Mouse (Mus musculus) heart, postnatal 36 days (tissue): ENCODE data around the gene Pgbd5. TPM values are rescaled to one million over a fixed set of nuclear protein-coding genes. Genes with fewer than 3 reads are reported as not detected.
A peak's percentile ranks its signal among the peaks of the same experiment; 100 is the strongest.
"Not testable (repeated sequence)": the region's sequence is repeated elsewhere in the genome, so short reads cannot be mapped to it uniquely, and the experiment has no call there.

Experiments
- DNase-seq, 2 experiments: peaks; one replicate each; pipeline ENCODE4 v3.0.0; 2021 to 2022
- intact Hi-C: fragments of 180-260 bp; cut with DNase I; formaldehyde crosslinking; loops from one replicate; pipeline ENCODE4 v1.15.1; 2025
- total RNA-seq, 2 experiments: library from RNA; stranded (reverse); gene quantifications; 2 replicates each; pipeline ENCODE4 v1.2.3; 2021

The Pgbd5 gene
- total RNA-seq, 2 experiments from 2014 or later = 0.68 to 0.80 TPM

DNA sequence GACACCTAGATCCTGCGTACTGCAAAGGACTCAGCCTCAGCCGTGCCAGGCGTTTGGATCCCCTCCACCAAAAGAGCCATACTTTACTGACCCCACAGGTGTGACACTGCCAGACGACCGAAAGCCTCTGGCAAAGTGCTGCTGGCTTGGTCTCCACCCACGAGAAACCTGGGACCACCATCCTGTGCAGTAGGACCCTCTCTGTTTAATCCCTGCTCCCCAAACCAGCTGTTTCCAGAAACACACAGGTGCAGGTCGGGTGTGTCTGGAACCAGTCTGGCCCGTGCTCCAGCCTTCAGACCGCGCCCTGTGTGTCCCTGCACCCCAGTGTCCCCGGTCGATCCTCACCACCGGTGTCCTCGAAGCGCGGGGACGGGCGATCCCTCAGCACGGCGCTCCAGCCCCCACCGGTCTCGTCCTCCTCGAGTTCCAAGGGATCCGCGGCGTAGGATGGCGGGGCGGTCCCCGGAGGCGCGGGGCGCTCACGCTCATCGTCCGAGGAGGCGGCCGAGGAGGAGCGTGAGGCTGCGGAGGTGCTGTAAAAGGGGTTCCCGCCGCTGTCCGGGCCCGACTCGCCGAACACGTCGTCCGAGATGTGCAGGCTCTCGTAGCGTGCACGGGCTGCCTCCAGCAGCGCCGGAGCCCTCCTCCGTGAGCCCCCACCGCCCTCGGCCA, 5.9 kb downstream of the Pgbd5 start:
- intact Hi-C loops = no loop called here
- DNase-seq = peak; percentile 7 to 9

DNA sequence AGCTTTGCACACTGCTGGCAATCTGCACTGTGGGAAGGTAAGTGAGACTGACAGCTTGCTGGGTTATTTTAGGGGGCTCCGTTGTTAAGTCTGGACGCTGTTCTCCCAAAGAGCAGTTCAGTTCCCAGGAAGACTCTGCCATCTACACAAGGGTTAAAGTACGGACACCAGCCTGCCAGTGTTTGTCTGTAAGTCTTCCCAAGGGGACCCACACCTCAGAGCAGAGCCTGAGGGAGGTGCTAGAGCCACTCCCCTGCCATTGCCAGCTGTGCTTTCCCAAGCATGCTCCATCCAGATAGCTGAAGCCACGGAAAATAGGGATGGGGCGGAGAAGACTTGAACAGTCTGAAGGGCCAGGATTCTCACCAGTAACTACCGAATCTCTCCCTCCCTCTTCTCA, 8.6 kb downstream of the Pgbd5 start:
- DNase-seq = no peak
- intact Hi-C loops = no loop called here

DNA sequence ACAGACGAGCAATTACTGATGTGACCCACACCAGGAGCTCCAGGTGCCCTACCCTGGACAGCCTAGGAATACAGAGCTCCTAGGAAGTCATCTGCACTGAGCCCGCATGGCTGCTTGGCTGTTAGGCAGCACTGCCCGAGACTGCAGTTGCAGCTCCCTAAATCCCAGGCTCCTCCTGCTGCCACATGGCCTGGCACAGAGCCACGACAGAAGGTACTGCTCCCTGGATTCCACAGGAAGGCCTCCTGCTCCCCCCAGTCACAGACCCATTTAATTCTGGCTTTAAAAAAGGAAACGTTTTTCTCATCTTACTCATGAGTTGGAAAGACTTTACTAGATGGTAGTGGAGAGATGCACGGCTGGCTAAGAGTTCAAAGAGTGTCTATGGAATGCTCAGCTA, 10.0 kb downstream of the Pgbd5 start:
- DNase-seq = no peak
- intact Hi-C loops = no loop called here

DNA sequence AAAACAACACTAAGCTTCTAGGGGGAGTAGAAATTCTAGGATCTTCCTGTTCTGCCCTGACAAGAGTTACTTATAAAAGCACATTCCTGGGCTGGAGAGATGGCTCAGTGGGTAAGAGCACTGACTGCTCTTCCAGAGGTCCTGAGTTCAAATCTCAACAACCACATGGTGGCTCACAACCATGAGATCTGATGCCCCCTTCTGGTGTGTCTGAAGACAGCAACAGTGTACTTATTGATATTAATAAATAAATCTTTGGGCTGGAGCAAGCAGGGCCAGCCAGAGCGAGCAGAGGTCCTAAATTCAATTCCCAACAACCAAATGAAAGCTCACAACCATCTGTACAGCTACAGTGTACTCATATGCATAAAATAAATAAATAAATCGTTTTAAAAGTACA, 10.7 kb downstream of the Pgbd5 start:
- intact Hi-C loops, DNase-seq: not testable (repeated sequence)

DNA sequence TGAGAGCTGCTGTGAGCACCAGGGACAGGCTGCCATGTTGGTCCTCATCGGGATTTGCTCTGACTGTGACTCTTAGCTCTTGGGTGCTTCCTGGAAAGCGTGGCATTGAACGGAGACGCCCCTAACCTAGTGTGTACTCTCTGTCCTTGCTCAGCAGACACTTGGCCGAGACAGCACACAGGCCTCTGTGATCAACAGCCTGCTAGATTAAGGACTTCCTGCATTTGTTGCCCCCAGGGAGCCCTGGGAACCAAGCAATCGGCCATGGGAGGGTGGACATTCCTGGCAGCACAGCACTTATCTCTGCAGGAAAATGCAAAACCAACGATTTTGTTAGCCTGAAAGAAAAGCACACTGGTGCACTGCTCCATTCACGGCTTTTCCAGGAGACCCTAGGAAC, 18.0 kb downstream of the Pgbd5 start:
- intact Hi-C loops = no loop called here
- peak in 1 of 2 experiments; percentile 18 for DNase-seq

DNA sequence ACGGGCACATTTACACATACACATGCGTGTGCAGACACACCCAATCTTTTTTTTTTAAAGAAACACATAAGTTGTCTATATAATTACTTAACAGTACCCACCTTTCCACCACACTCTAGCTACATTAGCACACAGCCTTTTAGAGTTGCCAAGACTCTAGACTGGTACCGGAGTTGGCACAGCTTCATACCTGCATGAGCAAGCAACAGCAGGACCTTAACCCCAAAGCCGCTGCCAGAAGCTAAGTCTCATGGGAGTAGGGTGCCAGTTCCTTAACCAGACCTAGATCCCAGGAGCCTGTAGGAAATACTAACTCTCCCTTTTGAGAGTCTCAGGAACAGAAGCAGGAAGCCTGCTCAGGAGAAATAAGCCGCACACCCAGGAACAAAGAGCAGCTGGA, 20.5 kb downstream of the Pgbd5 start:
- intact Hi-C loops = no loop called here
- no peak for DNase-seq

DNA sequence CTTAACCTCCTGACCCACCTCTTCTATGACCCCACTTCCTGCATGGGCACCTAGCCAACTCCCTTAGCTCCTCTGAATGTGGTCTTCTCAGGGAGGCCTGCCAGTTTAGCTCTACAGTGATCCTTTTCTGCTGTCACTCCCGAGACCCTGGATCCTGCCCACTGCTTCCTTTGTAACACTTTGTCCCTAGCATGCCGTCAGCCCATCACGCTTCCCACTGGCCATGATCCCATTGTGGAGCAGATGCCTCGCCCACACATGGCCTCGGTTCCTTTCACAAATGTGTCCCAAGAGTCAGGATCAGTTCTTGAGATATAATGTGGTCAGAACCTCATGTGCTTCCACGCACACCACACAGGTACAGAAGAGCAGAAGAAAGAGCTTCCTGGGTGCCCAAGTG, 21.3 kb downstream of the Pgbd5 start:
- intact Hi-C loops = no loop called here
- no peak for DNase-seq

DNA sequence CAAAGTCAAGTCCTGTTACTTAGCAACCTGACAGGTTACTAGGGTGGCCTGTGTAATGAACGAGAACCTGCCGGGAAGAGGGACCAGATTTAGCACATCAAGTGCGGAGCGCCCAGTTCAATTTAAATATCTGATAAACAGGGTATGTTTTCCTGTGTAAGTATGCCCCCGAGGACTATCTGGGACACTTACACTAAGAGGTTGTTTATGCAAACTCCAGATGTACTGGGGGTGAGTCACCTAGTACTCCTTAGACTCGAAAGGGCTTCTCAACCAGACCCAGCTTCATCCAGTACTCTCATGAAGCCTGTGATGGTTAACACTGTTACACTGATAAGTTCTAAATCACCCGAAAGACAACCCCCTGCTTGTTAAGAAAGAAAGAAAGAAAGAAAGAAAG, 22.8 kb downstream of the Pgbd5 start:
- no peak for DNase-seq
- intact Hi-C loops = no loop called here

DNA sequence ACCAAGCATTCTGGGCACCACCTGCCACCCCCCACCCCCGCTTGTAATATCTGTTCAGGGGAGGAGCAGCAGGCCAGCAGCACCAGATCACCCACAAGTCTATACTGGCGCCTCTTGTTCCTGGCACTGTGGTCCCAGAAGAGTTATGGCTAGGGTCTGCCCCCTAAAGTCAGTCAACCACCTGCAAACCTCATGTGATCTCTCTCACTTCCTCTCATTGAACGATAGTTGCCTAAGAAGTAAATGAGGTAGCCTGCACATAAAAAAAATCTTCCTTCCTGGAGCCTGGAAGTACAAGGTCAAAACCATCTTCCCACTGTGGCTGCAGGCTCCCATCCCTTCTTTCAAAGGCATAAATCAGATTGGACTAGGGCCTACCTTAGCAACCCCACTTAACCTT, 23.7 kb downstream of the Pgbd5 start:
- intact Hi-C loops = no loop called here
- no peak for DNase-seq

DNA sequence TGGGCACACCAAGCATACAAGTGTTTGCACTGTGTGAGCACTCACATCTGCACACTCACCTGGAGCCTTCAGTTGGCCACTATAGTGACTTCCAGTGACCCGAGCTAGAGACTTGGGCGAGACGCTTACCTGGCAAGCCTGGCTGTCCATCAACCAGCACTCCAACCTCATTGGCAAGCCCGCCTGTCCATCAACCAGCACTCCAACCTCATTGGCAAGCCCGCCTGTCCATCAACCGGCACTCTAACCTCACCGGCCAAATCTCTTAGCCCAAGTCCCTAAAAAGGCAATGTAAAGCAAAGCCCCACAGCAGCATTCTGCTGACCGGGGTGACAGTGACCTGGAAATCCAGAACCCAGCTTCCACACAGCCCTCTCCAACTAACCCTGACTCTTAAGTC, 24.5 kb downstream of the Pgbd5 start:
- DNase-seq = no peak
- intact Hi-C loops = no loop called here

DNA sequence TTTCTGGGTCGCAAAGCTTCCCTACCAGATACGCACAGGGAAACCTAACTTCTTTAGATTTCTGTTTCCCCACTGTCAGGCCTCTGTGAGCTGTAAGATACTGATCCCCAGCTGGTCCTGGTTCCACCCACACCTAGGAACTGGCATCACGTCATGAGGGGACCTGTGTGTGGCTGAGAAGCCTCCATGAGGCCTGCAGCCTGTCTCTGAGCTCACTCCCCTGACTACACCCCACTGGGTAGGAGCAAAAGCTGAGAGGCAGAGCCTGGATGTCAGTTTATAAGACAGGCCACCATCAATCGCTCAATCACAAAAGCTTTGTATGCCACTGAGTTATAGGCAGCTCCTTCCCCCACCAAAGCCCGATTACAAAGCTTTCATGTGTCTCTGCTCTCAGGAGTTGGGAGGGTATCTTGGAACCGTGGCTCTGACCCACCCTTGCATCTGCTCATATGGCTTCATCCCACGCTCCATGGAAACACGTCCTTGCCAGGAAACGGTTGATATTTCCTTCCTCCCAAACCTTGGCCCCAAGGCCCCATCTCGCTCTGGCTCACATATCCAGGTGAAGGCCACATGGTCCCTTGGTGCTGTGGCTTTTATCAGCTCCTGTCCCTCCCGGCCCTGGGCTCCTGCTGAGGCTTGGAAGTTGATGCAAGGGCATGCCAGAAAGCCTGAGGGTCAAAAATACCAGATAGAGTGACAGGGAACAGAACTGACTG, 26.1 kb downstream of the Pgbd5 start:
- intact Hi-C loops = no loop called here
- DNase-seq = no peak

DNA sequence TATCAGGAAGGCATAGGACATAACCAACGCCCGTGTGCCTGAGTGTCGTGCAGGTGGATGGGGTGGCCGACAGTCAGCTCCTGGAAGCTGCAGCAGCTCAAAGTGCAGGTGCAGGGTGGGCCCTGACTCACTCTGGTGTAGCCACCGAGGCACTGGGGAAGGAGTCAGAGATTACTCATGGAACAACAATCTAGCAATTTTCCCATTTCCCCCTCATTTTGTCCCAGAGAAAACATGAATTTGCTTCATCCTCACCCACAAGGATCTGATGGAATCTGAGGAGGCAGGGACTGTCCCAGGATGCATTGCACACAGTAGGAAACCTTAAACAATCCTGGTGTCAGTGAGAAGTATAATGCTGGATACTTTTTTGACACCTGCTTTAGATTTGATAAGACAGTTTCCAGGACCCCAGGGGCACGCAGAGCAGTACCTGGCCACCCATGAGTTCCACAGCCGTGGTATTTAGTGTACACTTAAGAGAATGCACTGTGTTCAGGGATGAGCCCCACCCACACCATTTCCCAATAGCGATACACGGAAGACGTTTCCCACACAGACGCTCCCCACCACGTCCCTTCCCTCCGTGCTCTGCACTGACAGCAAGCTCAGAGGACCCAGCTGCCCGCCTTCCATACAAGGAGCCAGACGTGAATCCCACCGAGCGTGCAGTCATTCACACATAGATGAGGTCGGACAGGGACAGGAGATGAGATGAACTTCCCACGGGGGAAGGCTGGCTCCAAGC, 26.8 kb downstream of the Pgbd5 start:
- no peak for DNase-seq
- intact Hi-C loops = no loop called here

DNA sequence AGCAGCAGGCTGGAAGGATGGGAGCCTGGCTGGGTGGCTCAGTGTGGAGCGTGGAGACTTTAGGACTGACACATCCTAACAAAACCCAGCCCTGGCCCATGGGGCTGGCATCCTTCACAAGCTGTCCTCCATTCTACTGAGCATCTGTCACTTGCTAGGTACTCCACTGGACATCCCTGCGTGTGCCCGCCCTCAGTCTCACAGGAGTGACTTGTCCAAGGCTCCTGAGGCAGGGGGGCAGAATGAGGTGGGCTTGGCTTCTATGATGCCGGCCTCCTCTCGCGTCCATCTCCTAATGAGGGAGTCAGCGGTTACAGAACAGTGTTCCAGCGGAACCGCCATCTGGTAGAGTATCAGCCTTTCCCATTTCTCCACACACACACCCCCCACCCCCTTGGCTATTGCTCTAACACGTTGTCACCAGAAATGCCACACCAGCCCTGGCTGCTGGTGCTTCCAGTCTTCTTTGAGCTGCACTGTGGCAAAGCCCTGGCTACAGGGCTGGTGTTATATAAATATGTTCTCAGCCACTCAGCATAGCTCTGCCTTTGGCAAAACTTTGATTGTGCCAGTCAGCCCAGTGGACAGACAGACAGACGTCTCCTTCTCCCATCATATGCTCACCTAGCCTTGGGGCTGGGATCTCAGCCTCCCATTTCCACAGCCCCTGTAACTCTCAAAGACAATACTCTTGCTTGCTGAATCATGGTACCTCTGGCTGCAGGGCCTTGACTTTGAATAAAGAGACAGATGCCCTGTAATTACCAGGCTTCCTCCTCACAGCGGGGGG, 34.8 kb downstream of the Pgbd5 start:
- intact Hi-C loops = loop anchor here (5.0 kb wide), 1 partner anchor 168 kb away; no protein-coding TSS in a partner anchor
- no peak for DNase-seq

DNA sequence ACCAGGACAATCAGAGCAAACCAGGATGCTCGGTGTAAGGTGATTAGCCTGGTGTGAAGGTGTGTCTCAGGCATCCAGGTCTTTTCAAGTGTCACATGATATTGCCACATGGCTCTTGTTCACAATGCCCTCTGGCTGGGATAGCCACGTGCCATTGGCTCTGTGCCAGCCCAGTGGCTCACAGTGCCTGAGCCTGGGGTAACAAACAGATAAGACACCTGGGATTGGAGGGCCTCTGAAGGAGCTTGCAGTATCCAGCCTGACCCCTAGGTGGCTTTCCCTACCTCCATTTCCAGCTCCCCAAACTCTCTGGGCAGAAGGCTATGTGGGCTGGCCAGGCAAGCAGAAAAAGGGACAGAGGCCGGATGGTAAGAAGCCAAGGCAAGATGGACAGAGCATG, 35.6 kb downstream of the Pgbd5 start:
- peak in 1 of 2 experiments; percentile 10 for DNase-seq
- intact Hi-C loops = loop anchor here (5.0 kb wide), 1 partner anchor 168 kb away; no protein-coding TSS in a partner anchor

DNA sequence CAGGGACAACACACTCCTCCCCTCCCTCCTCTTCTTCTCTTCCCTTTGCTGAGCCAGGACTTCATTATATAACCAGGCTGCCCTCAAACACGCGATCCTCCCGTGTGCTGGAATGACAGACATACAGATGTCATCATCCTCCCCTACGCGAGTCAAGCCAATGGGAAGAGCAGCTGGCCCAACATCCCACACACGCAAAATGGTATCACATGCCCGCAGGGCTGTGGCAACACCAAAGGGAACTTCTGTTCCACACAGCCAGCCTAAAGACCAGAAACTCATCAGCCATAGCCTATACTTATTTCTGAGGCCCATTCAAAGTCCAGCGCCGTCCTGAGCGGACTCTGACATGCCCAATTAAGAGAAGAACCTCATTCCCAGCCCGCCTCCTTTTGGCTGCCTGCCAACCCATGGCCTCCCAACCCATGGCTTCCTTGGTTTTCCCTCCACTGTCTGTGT, 40.0 kb downstream of the Pgbd5 start:
- DNase-seq = no peak
- intact Hi-C loops = no loop called here

DNA sequence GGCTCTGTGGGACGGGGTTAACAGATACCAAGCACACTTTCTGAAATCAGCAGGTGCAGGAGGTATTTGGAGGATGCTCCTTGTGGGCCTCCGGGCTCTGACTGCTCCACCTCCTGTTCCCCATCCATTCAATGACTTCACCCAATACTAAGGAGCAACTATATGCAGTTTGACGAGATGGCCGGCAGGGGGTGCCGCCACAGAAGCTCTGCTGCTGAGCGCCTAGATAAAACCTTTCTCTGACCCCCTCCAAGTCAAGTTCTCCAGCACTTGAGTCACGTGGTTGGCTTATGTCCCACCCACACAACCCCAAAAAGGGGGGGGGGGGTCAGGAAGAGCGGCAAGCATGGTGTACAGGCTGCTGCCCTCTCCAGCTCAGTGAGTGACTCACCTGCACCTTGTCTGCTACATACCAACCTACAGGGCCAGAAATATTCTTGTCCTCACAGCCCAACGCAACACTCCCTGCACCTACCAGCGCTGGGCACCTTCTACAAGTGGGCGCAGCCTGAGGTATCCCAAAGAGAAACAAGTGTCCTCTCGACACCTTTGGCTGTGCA, 40.5 kb downstream of the Pgbd5 start:
- peak in 1 of 2 experiments; percentile 19 for DNase-seq
- intact Hi-C loops = no loop called here

DNA sequence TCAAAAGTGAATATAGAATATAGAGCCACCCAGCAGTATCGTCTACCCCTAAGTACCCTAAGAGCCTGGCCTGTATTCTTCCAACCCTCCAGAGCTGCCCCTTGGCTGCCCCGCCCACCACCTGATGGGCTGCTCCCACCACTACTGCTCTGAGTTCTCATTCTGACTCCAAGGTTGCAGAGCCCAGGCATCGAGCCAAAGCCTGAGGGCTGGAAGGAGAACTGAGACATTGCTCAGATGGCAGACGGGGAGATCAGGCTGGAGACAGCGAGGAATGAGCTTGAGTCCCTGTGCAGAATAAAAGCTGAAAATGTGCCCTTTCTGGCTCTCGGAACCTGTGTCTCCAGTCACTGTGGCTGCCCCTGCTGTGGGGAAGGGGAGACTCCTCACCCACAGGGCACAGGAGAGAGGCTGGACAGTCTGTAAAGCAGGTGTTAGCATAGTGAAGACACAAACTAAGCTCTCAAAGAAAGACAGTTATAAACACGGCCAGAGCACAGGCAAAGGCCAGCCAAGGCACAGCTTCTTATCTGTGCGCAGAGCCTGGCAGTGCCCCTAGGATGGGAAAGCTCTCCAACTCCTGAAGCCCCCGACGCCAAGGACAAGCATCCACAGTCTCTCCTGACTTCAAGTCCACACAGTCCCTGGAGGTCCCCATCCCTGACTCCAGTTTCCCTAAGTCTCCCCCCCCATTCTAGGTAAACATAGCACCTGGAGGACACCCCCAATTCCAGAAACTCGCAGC, 42.0 kb downstream of the Pgbd5 start:
- DNase-seq = no peak
- intact Hi-C loops = no loop called here

DNA sequence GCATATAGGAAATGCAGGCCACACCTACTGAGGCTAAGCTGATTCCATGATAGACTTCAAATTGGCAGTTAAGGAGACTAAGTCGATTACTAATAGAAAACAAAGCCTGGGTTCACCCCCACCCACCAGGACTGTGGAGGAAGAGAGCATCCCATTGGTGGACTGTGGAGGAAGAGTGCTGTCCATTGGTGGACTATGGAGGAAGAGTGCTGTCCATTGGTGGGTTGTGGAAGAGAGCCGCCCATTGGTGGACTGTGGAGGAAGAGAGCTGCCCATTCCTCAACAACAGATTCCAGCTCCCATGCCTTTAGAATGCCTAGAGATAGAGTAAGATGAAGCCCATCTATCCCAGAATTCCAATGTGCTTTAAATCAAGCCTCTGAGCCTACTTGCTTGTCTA, 42.9 kb downstream of the Pgbd5 start:
- intact Hi-C loops = no loop called here
- no peak for DNase-seq

DNA sequence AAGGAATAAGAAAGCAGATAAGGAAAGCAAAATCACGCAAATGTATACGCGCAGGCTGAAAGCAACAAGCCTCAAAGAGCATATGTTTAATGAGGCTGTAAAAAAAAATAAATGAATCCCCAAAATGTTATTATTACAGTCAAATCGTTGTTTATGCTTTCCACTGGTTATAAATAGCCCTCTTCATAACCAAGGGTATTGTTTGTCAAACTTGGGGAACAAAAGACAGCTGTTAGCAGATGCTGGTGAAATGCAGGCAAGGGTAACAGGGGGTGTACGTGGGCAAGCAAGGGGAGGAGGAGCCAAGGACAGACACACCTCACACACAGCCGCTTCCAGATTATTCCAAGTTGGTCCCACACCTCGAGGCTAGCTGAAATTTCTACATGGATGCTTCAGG, 44.1 kb downstream of the Pgbd5 start:
- DNase-seq = no peak
- intact Hi-C loops = no loop called here

DNA sequence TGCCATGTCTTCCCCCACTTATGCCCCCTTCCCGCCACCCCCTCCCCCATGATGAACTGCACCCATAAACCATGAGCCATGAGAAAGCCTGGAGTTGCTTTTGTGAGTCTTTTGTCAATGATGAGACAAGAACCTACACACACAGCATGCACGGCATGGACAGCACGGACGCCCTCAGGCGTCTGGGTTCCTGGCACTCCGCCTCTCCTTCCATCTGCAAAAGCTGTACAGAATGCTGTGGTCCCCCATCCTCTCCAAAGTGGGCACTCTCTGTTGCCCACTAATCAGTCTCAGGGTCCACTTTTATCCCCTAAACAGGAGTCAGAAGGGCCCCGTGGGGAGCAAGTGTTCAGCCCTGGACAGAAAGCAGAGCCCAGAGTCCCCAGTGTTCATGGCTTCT, 44.5 kb downstream of the Pgbd5 start:
- intact Hi-C loops = no loop called here

More for the DNA sequence above, 44.5 kb downstream of the Pgbd5 start:
- no peak for DNase-seq
